Mouse (Mus musculus): Measurements from ENCODE around the gene Foxo3.

GRCm38 (mm10) chr10:42186941-42187401, 89.6 kb downstream of the Foxo3 start:
- TF ChIP-seq CTCF (IDR thresholded peaks at IDR 0.05) (no peak), EP300 (IDR thresholded peaks at IDR 0.05) (no peak)

Measured in lung, postnatal 0 days (tissue).